Mouse (Mus musculus): ENCODE data around the gene Smco2. TPM values are rescaled to one million over a fixed set of nuclear protein-coding genes. Genes with fewer than 3 reads are reported as not detected.

Smco2 gene
- polyA plus RNA-seq, 1 experiment = not detected

GRCm38 (mm10) chr6:146844867-146845266 is 5.0 kb upstream of the Smco2 start:
- H3K27ac ChIP-seq (ENCODE audit: insufficient read depth, low read length) = no peak overlapping the region
- H3K4me1 ChIP-seq (ENCODE audit: control insufficient read depth, insufficient read depth, insufficient read length) = no peaks in the 10 kb centered on the region; the same call in 1 of the 2 replicates
- no peaks in the 10 kb centered on the region for H3K27me3 ChIP-seq (ENCODE audit: control insufficient read depth, insufficient read depth, low read length)
- no peak for DNase-seq (ENCODE audit: low read depth in 1 of 2, low spot score in 2 of 2)
- 92% methylated on average over 6 of the region's 6 CpGs for WGBS
- H3K36me3 ChIP-seq (ENCODE audit: control insufficient read depth, insufficient read depth, low read length) = no peaks in the 10 kb centered on the region
- H3K4me3 ChIP-seq (ENCODE audit: extremely low read depth, insufficient read depth, insufficient read length) = no peak overlapping the region
- TF ChIP-seq CTCF (IDR thresholded peaks at IDR 0.05; ENCODE audit: extremely low read depth, insufficient read depth, insufficient read length, insufficient replicate concordance) (no peak), POLR2A (IDR thresholded peaks at IDR 0.05; ENCODE audit: low read depth, low read length) (no peak)

GRCm38 (mm10) chr6:146845347-146845746 is 4.6 kb upstream of the Smco2 start:
- WGBS = 87% methylated on average over 5 of the region's 5 CpGs
- Histone ChIP-seq H3K4me1 (ENCODE audit: control insufficient read depth, insufficient read depth, insufficient read length) (no peaks in the 10 kb centered on the region; the same call in 1 of the 2 replicates), H3K27me3 (ENCODE audit: control insufficient read depth, insufficient read depth, low read length) (no peaks in the 10 kb centered on the region), H3K4me3 (ENCODE audit: extremely low read depth, insufficient read depth, insufficient read length) (no peak overlapping the region), H3K27ac (ENCODE audit: insufficient read depth, low read length) (no peak overlapping the region), H3K36me3 (ENCODE audit: control insufficient read depth, insufficient read depth, low read length) (no peaks in the 10 kb centered on the region)
- TF ChIP-seq CTCF (IDR thresholded peaks at IDR 0.05; ENCODE audit: extremely low read depth, insufficient read depth, insufficient read length, insufficient replicate concordance) (no peak), POLR2A (IDR thresholded peaks at IDR 0.05; ENCODE audit: low read depth, low read length) (no peak)
- no peak for DNase-seq (ENCODE audit: low read depth in 1 of 2, low spot score in 2 of 2)

DNA sequence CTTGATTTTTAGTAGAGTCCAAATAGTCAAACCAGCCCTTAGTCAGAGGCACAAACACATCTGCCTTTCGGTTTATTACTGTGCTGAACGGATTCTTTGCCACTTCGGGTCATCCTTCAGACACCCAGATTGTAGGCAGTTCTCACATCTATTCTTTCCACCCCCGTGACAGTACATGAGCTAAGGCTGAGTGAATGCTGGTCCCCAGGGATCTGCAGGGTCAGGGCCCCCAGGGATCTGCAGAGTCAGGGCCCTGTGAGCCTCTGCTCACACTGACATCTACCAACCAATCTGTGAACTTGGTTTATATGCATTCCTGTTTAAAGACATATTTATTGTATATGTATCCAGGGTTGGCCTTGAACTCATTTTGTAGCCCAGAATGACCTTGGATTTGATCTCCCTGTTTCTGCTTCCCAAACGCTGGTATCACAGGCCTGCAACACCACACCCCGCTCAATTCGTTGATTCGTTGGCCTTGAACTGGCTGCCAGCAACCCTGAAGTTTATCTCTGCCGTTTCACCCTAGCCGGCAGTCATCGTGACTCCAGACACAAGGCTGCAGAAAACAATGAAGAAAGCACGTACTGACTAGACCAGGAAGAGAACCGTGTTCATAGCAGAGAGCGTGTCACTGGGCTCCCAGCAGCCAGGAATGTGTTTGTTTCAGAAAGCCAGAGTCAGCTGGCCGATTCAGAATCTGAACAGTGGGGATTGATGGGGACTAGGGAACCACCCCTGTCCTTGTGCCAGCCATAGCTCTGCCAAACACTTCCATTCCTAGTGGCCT is 3.7 kb upstream of the Smco2 start:
- Histone ChIP-seq H3K4me1 (ENCODE audit: control insufficient read depth, insufficient read depth, insufficient read length) (no peaks in the 10 kb centered on the region; the same call in 1 of the 2 replicates), H3K36me3 (ENCODE audit: control insufficient read depth, insufficient read depth, low read length) (no peaks in the 10 kb centered on the region), H3K27me3 (ENCODE audit: control insufficient read depth, insufficient read depth, low read length) (no peaks in the 10 kb centered on the region), H3K27ac (ENCODE audit: insufficient read depth, low read length) (no peak overlapping the region), H3K4me3 (ENCODE audit: extremely low read depth, insufficient read depth, insufficient read length) (no peak overlapping the region)
- no peak for DNase-seq (ENCODE audit: low read depth in 1 of 2, low spot score in 2 of 2)
- no peak for TF ChIP-seq POLR2A (IDR thresholded peaks at IDR 0.05; ENCODE audit: low read depth, low read length)
- no peak for TF ChIP-seq CTCF (IDR thresholded peaks at IDR 0.05; ENCODE audit: extremely low read depth, insufficient read depth, insufficient read length, insufficient replicate concordance)
- 73% methylated on average over 15 of the region's 15 CpGs for WGBS

- WGBS = 78% methylated on average over 3 of the region's 3 CpGs
- Histone ChIP-seq H3K36me3 (ENCODE audit: control insufficient read depth, insufficient read depth, low read length) (no peaks in the 10 kb centered on the region), H3K27ac (ENCODE audit: insufficient read depth, low read length) (no peak overlapping the region), H3K4me3 (ENCODE audit: extremely low read depth, insufficient read depth, insufficient read length) (no peak overlapping the region), H3K27me3 (ENCODE audit: control insufficient read depth, insufficient read depth, low read length) (no peaks in the 10 kb centered on the region), H3K4me1 (ENCODE audit: control insufficient read depth, insufficient read depth, insufficient read length) (no peaks in the 10 kb centered on the region; the same call in 1 of the 2 replicates)
- no peak for TF ChIP-seq POLR2A (IDR thresholded peaks at IDR 0.05; ENCODE audit: low read depth, low read length)
- no peak for TF ChIP-seq CTCF (IDR thresholded peaks at IDR 0.05; ENCODE audit: extremely low read depth, insufficient read depth, insufficient read length, insufficient replicate concordance)
- DNase-seq (ENCODE audit: low read depth in 1 of 2, low spot score in 2 of 2) = no peak
Observed at GRCm38 (mm10) chr6:146847402-146847801, 2.5 kb upstream of the Smco2 start.

DNA sequence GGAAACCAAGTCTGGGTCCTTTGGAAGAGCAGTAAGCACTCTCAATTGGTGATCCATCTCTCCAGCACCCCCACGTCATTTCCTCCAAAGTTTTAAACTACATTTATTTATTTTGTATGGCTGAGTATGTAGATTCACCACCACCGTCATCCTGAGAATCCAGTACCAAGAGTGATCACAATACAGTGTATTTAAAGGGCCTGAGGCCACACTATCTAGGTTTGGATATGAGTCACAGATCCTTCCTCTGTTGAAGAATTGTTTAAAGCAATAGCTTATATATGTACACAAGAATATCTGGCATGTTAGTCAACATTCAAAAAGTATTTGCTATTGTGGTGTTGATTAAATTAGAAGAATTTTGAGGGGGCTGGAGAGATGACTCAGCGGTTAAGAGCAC is 1.6 kb upstream of the Smco2 start:
- 89% methylated on average over 3 of the region's 3 CpGs for WGBS

GRCm38 (mm10) chr6:146851916-146852315 is 2.0 kb downstream of the Smco2 start:
- WGBS = 90% methylated on average over 3 of the region's 3 CpGs
- Histone ChIP-seq H3K4me1 (ENCODE audit: control insufficient read depth, insufficient read depth, insufficient read length) (no peaks in the 10 kb centered on the region), H3K4me3 (ENCODE audit: extremely low read depth, insufficient read depth, insufficient read length) (no peak overlapping the region), H3K36me3 (ENCODE audit: control insufficient read depth, insufficient read depth, low read length) (no peaks in the 10 kb centered on the region), H3K27me3 (ENCODE audit: control insufficient read depth, insufficient read depth, low read length) (no peaks in the 10 kb centered on the region), H3K27ac (ENCODE audit: insufficient read depth, low read length) (no peak overlapping the region)
- DNase-seq (ENCODE audit: low read depth in 1 of 2, low spot score in 2 of 2) = no peak
- TF ChIP-seq CTCF (IDR thresholded peaks at IDR 0.05; ENCODE audit: extremely low read depth, insufficient read depth, insufficient read length, insufficient replicate concordance) (no peak), POLR2A (IDR thresholded peaks at IDR 0.05; ENCODE audit: low read depth, low read length) (no peak)

More for the DNA sequence above, 1.6 kb upstream of the Smco2 start:
- no peak overlapping the region for H3K4me3 ChIP-seq (ENCODE audit: extremely low read depth, insufficient read depth, insufficient read length)
- no peak for TF ChIP-seq CTCF (IDR thresholded peaks at IDR 0.05; ENCODE audit: extremely low read depth, insufficient read depth, insufficient read length, insufficient replicate concordance)
- no peak for TF ChIP-seq POLR2A (IDR thresholded peaks at IDR 0.05; ENCODE audit: low read depth, low read length)
- no peaks in the 10 kb centered on the region for H3K27me3 ChIP-seq (ENCODE audit: control insufficient read depth, insufficient read depth, low read length)
- H3K4me1 ChIP-seq (ENCODE audit: control insufficient read depth, insufficient read depth, insufficient read length) = no peaks in the 10 kb centered on the region; the same call in 1 of the 2 replicates
- no peaks in the 10 kb centered on the region for H3K36me3 ChIP-seq (ENCODE audit: control insufficient read depth, insufficient read depth, low read length)
- DNase-seq (ENCODE audit: low read depth in 1 of 2, low spot score in 2 of 2) = no peak
- no peak overlapping the region for H3K27ac ChIP-seq (ENCODE audit: insufficient read depth, low read length)

DNA sequence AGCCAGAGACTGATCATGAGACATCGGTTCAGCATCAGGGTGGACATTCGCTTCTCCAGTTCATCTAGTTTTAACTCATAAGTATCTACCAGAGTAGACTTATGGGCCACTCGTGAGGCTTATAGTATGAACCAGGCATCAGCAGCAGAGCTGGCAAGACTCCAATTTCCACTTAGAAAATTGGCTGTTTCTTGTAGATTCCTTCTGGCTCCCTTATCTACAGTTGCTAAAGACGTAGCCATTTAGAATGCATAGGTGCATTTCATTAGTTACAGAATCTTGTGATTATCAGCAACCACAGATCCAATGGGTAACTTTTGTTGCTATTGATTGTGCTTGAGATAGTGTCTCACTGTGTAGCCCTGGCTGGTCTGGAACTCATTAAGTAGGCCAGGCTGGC is 2.8 kb downstream of the Smco2 start:
- no peaks in the 10 kb centered on the region for H3K27me3 ChIP-seq (ENCODE audit: control insufficient read depth, insufficient read depth, low read length)
- H3K4me1 ChIP-seq (ENCODE audit: control insufficient read depth, insufficient read depth, insufficient read length) = no peaks in the 10 kb centered on the region
- H3K4me3 ChIP-seq (ENCODE audit: extremely low read depth, insufficient read depth, insufficient read length) = no peak overlapping the region
- H3K27ac ChIP-seq (ENCODE audit: insufficient read depth, low read length) = no peak overlapping the region
- 78% methylated on average over 4 of the region's 4 CpGs for WGBS
- no peak for DNase-seq (ENCODE audit: low read depth in 1 of 2, low spot score in 2 of 2)
- TF ChIP-seq CTCF (IDR thresholded peaks at IDR 0.05; ENCODE audit: extremely low read depth, insufficient read depth, insufficient read length, insufficient replicate concordance) = no peak
- no peak for TF ChIP-seq POLR2A (IDR thresholded peaks at IDR 0.05; ENCODE audit: low read depth, low read length)
- H3K36me3 ChIP-seq (ENCODE audit: control insufficient read depth, insufficient read depth, low read length) = no peaks in the 10 kb centered on the region

Measured in spleen, adult 2 months (tissue).